Mouse (Mus musculus): ENCODE data around the gene Gabarapl1. TPM values are rescaled to one million over a fixed set of nuclear protein-coding genes. Genes with fewer than 3 reads are reported as not detected.

Gabarapl1 gene
- polyA plus RNA-seq, 1 experiment = 64.3 TPM

DNA sequence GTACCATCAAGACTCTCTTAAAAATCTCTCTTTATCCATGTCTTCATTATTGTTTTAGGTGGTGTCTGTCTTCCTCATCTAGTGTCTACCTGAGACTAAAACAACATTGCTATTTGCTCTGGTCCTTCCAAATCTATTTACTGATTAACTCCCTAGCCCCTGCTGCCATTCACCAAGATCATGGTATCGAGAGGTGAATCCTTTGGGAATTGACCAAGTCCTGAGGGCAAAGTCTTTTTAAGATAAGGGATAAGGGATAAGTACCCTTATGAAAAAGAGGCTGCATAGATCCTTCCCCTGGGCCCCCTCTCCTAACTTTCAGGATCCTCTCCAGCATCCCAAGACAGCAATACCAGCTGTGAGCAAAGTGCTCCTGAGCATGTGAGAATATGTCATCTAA is 3.4 kb upstream of the Gabarapl1 start:
- TF ChIP-seq FOSL1 (IDR thresholded peaks at IDR 0.05; ENCODE audit: insufficient read depth, low read length, poor library complexity, severe bottlenecking) = no peak
- no peak for TF ChIP-seq MAX (IDR thresholded peaks at IDR 0.05)
- TF ChIP-seq MYOG (IDR thresholded peaks at IDR 0.05; ENCODE audit: control insufficient read depth, extremely low read depth, insufficient read length) = no peak
- no peak for TF ChIP-seq CTCF (IDR thresholded peaks at IDR 0.05; ENCODE audit: control insufficient read depth, insufficient read depth, insufficient read length)
- Histone ChIP-seq H3K79me2 (ENCODE audit: control insufficient read depth, insufficient read depth) (peaks cover 17% of the 10 kb centered on the region), H3ac (ENCODE audit: control insufficient read depth, insufficient read length, low read depth) (no peak overlapping the region), H3K4me3 (ENCODE audit: insufficient read depth, poor library complexity, severe bottlenecking) (no peak overlapping the region), H3K36me3 (ENCODE audit: control insufficient read depth, insufficient read depth) (no peaks in the 10 kb centered on the region), H3K27me3 (ENCODE audit: control insufficient read depth, insufficient read depth, insufficient read length) (no peaks in the 10 kb centered on the region), H3K79me3 (ENCODE audit: low read depth) (peaks cover 11% of the 10 kb centered on the region)

GRCm38 (mm10) chr6:129530261-129530660 is 2.7 kb upstream of the Gabarapl1 start:
- Histone ChIP-seq H3K27me3 (ENCODE audit: control insufficient read depth, insufficient read depth, insufficient read length) (no peaks in the 10 kb centered on the region), H3K36me3 (ENCODE audit: control insufficient read depth, insufficient read depth) (no peaks in the 10 kb centered on the region), H3K4me3 (ENCODE audit: insufficient read depth, poor library complexity, severe bottlenecking) (no peak overlapping the region), H3ac (ENCODE audit: control insufficient read depth, insufficient read length, low read depth) (no peak overlapping the region), H3K79me2 (ENCODE audit: control insufficient read depth, insufficient read depth) (peaks cover 24% of the 10 kb centered on the region), H3K79me3 (ENCODE audit: low read depth) (peaks cover 17% of the 10 kb centered on the region)
- no peak for TF ChIP-seq MYOD1 (IDR thresholded peaks at IDR 0.05; ENCODE audit: control insufficient read depth, insufficient read length, low read depth)
- TF ChIP-seq USF1 (IDR thresholded peaks at IDR 0.05; ENCODE audit: low read depth) = no peak
- no peak for TF ChIP-seq MAX (IDR thresholded peaks at IDR 0.05)
- TF ChIP-seq CEBPB (IDR thresholded peaks at IDR 0.05; ENCODE audit: low read depth) = no peak
- no peak for TF ChIP-seq MYOG (IDR thresholded peaks at IDR 0.05; ENCODE audit: control insufficient read depth, extremely low read depth, insufficient read length)
- TF ChIP-seq CTCF (IDR thresholded peaks at IDR 0.05; ENCODE audit: control insufficient read depth, insufficient read depth, insufficient read length) = no peak
- TF ChIP-seq FOSL1 (IDR thresholded peaks at IDR 0.05; ENCODE audit: insufficient read depth, low read length, poor library complexity, severe bottlenecking) = no peak

GRCm38 (mm10) chr6:129532556-129532941 is 411 bp upstream of the Gabarapl1 start:
- peak overlapping the region; percentile 44 for H3ac ChIP-seq (ENCODE audit: control insufficient read depth, insufficient read length, low read depth)
- H3K79me3 ChIP-seq (ENCODE audit: low read depth) = peaks cover 27% of the 10 kb centered on the region
- H3K27me3 ChIP-seq (ENCODE audit: control insufficient read depth, insufficient read depth, insufficient read length) = no peaks in the 10 kb centered on the region
- peaks cover 43% of the 10 kb centered on the region for H3K79me2 ChIP-seq (ENCODE audit: control insufficient read depth, insufficient read depth)
- H3K36me3 ChIP-seq (ENCODE audit: control insufficient read depth, insufficient read depth) = peaks cover 3% of the 10 kb centered on the region
- peak overlapping the region; percentile 87 for H3K4me3 ChIP-seq (ENCODE audit: insufficient read depth, poor library complexity, severe bottlenecking)
- TF ChIP-seq MYOD1 (IDR thresholded peaks at IDR 0.05; ENCODE audit: control insufficient read depth, insufficient read length, low read depth) (no peak), USF1 (IDR thresholded peaks at IDR 0.05; ENCODE audit: low read depth) (no peak), CEBPB (IDR thresholded peaks at IDR 0.05; ENCODE audit: low read depth) (no peak), MAX (IDR thresholded peaks at IDR 0.05) (no peak)

GRCm38 (mm10) chr6:129534057-129534456 is 1.1 kb downstream of the Gabarapl1 start:
- Histone ChIP-seq H3ac (ENCODE audit: control insufficient read depth, insufficient read length, low read depth) (peak overlapping the region; percentile 45), H3K36me3 (ENCODE audit: control insufficient read depth, insufficient read depth) (peaks cover 17% of the 10 kb centered on the region), H3K79me2 (ENCODE audit: control insufficient read depth, insufficient read depth) (peaks cover 43% of the 10 kb centered on the region), H3K79me3 (ENCODE audit: low read depth) (peaks cover 27% of the 10 kb centered on the region), H3K4me3 (ENCODE audit: insufficient read depth, poor library complexity, severe bottlenecking) (peak overlapping the region; percentile 87), H3K27me3 (ENCODE audit: control insufficient read depth, insufficient read depth, insufficient read length) (no peaks in the 10 kb centered on the region)
- TF ChIP-seq CEBPB (IDR thresholded peaks at IDR 0.05; ENCODE audit: low read depth) (no peak), MYOG (IDR thresholded peaks at IDR 0.05; ENCODE audit: control insufficient read depth, extremely low read depth, insufficient read length) (no peak), MAX (IDR thresholded peaks at IDR 0.05) (no peak), USF1 (IDR thresholded peaks at IDR 0.05; ENCODE audit: low read depth) (no peak), CTCF (IDR thresholded peaks at IDR 0.05; ENCODE audit: control insufficient read depth, insufficient read depth, insufficient read length) (no peak), MYOD1 (IDR thresholded peaks at IDR 0.05; ENCODE audit: control insufficient read depth, insufficient read length, low read depth) (no peak), FOSL1 (IDR thresholded peaks at IDR 0.05; ENCODE audit: insufficient read depth, low read length, poor library complexity, severe bottlenecking) (no peak)

GRCm38 (mm10) chr6:129534627-129535190 is 1.7 kb downstream of the Gabarapl1 start:
- peaks cover 27% of the 10 kb centered on the region for H3K79me3 ChIP-seq (ENCODE audit: low read depth)
- H3K79me2 ChIP-seq (ENCODE audit: control insufficient read depth, insufficient read depth) = peaks cover 43% of the 10 kb centered on the region
- peaks cover 24% of the 10 kb centered on the region for H3K36me3 ChIP-seq (ENCODE audit: control insufficient read depth, insufficient read depth)
- TF ChIP-seq MYOG (IDR thresholded peaks at IDR 0.05; ENCODE audit: control insufficient read depth, extremely low read depth, insufficient read length) = no peak
- no peak for TF ChIP-seq MYOD1 (IDR thresholded peaks at IDR 0.05; ENCODE audit: control insufficient read depth, insufficient read length, low read depth)
- TF ChIP-seq FOSL1 (IDR thresholded peaks at IDR 0.05; ENCODE audit: insufficient read depth, low read length, poor library complexity, severe bottlenecking) = no peak
- H3ac ChIP-seq (ENCODE audit: control insufficient read depth, insufficient read length, low read depth) = no peak overlapping the region
- peak overlapping the region; percentile 87 for H3K4me3 ChIP-seq (ENCODE audit: insufficient read depth, poor library complexity, severe bottlenecking)
- H3K27me3 ChIP-seq (ENCODE audit: control insufficient read depth, insufficient read depth, insufficient read length) = no peaks in the 10 kb centered on the region

GRCm38 (mm10) chr6:129535723-129536122 is 2.8 kb downstream of the Gabarapl1 start:
- Histone ChIP-seq H3K36me3 (ENCODE audit: control insufficient read depth, insufficient read depth) (peaks cover 32% of the 10 kb centered on the region), H3K79me2 (ENCODE audit: control insufficient read depth, insufficient read depth) (peaks cover 43% of the 10 kb centered on the region), H3K4me3 (ENCODE audit: insufficient read depth, poor library complexity, severe bottlenecking) (no peak overlapping the region), H3K27me3 (ENCODE audit: control insufficient read depth, insufficient read depth, insufficient read length) (no peaks in the 10 kb centered on the region), H3K79me3 (ENCODE audit: low read depth) (peaks cover 27% of the 10 kb centered on the region), H3ac (ENCODE audit: control insufficient read depth, insufficient read length, low read depth) (no peak overlapping the region)
- TF ChIP-seq FOSL1 (IDR thresholded peaks at IDR 0.05; ENCODE audit: insufficient read depth, low read length, poor library complexity, severe bottlenecking) (no peak), CTCF (IDR thresholded peaks at IDR 0.05; ENCODE audit: control insufficient read depth, insufficient read depth, insufficient read length) (no peak), MYOD1 (IDR thresholded peaks at IDR 0.05; ENCODE audit: control insufficient read depth, insufficient read length, low read depth) (no peak), MAX (IDR thresholded peaks at IDR 0.05) (no peak), MYOG (IDR thresholded peaks at IDR 0.05; ENCODE audit: control insufficient read depth, extremely low read depth, insufficient read length) (no peak), CEBPB (IDR thresholded peaks at IDR 0.05; ENCODE audit: low read depth) (no peak), USF1 (IDR thresholded peaks at IDR 0.05; ENCODE audit: low read depth) (no peak)
